Mouse (Mus musculus) liver, postnatal 0 days (tissue): ENCODE measurements at regions not wholly inside any gene's neighbourhood (a gene's known extent, or its start where the extent isn't known, plus 50 kb on each side); places are given as distances from the start of the nearest gene placed in this dataset.

ENCODE experiments used
- ATAC-seq: fragments of 200-750 bp; cut with Nextera tagmentation; 2 replicates; pipeline ENCODE4 v1.8.0; 2017; ENCODE audit warnings: mild to moderate bottlenecking, moderate library complexity
- DNase-seq: peaks from one replicate; pipeline ENCODE4 v3.0.0-alpha.2; 2016
- H3K27ac ChIP-seq: fragments of 300-500 bp; sonication (generic); 2 replicates; pipeline ENCODE4 v1.5.1; 2014; ENCODE audit warnings: antibody characterized with exemption, moderate library complexity, mild to moderate bottlenecking, low read depth
- H3K27me3 ChIP-seq: fragments of 300-500 bp; sonication (generic); 2 replicates; pipeline ENCODE4 v1.6.1; 2014; ENCODE audit warnings: low read length, control low read depth, mixed read lengths; ENCODE audit not compliant: insufficient read depth
- H3K36me3 ChIP-seq: fragments of 300-500 bp; sonication (generic); replicated peaks from 2 replicates; pipeline ENCODE4 v1.6.1; 2014; ENCODE audit warnings: mild to moderate bottlenecking, control low read depth, low read length, moderate library complexity, mixed read lengths; ENCODE audit not compliant: insufficient read depth
- H3K4me1 ChIP-seq: fragments of 300-500 bp; sonication (generic); 2 replicates; pipeline ENCODE4 v1.6.1; 2014; ENCODE audit warnings: antibody characterized with exemption, mild to moderate bottlenecking, control low read depth; ENCODE audit not compliant: insufficient read depth
- H3K4me2 ChIP-seq: fragments of 300-500 bp; sonication (generic); 2 replicates; pipeline ENCODE4 v1.6.1; 2014; ENCODE audit warnings: low read depth, mild to moderate bottlenecking, low read length, moderate library complexity, mixed read lengths
- H3K4me3 ChIP-seq: fragments of 300-500 bp; sonication (generic); 2 replicates; pipeline ENCODE4 v1.5.1; 2014; ENCODE audit warnings: low read depth, low read length
- H3K9ac ChIP-seq: fragments of 300-500 bp; sonication (generic); replicated peaks from 2 replicates; pipeline ENCODE4 v1.6.1; 2014; ENCODE audit warnings: mild to moderate bottlenecking, moderate library complexity
- H3K9me3 ChIP-seq: fragments of 300-500 bp; sonication (generic); 2 replicates; pipeline ENCODE4 v1.6.1; 2016; ENCODE audit warnings: mild to moderate bottlenecking, control low read depth, low read length, mixed read lengths
- CTCF ChIP-seq: sonication (generic); IDR thresholded peaks from 2 replicates; pipeline ENCODE4 v1.5.1; 2016; ENCODE audit warnings: antibody characterized with exemption, low read depth
- EP300 ChIP-seq: IDR thresholded peaks from 2 replicates; pipeline ENCODE4 v1.6.1; 2016; ENCODE audit warnings: antibody characterized with exemption, low read depth, mild to moderate bottlenecking
- WGBS: fragments of 180-500 bp; shearing (Covaris S2); extraction: QIAGEN DNeasy Blood & Tissue Kit; methylation state at CpG from one replicate; pipeline ENCODE4 v1.1.7; 2014; ENCODE audit not compliant: insufficient replicate concordance; 5-methylcytosine and 5-hydroxymethylcytosine counted together

DNA sequence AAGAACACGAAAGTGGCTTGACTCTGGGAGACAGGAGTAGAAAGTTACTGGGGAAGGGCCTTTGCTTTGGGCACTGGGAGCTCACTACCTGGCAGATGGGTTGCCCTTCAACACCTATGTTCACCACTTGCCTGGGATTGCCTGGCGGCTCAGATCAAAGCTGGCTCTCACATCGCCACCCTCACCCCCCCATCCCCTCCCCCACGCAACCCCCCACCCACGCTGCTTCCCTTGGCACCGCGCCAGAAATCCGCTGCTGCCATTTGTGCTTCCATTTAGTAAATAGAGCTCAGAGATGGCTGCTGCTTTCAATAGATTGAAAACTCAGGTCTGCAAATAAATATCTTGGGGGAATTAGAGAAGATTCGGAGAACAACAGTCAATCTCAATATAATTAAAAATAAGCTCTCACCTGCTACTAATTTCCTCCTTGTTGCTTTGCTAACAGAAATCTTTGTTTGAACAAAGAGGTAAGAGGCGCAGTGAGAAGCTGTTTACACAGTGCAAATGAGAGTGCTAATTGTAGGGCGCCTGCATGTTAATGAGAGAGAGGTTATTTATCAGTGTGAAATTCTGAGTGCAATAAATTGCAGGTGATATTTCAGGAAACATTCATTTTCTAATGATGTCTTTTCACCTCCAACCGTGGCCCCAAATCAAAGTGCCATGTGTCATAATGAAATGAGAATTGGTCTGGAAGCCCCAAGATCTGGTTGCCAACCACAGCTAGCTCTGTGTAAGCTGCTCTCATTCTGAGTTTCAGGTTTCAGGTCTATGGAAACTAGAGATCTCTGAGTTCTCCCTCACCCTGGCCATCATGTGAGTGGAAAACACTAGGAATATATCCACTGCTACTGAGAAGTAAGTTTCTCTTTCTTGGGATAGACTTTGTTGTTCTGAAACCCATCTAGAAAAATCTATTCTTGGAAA is 198.3 kb upstream of the Nr4a3 start:
- H3K27me3 ChIP-seq = no peaks in the 10 kb centered on the region
- H3K4me2 ChIP-seq = no peak overlapping the region
- no peaks in the 10 kb centered on the region for H3K9me3 ChIP-seq
- H3K36me3 ChIP-seq = no peaks in the 10 kb centered on the region
- DNase-seq (no peak), ATAC-seq (no peak)
- TF ChIP-seq EP300 (no peak), CTCF (no peak)
- no peak overlapping the region for H3K9ac ChIP-seq
- H3K27ac ChIP-seq = no peak overlapping the region
- no peaks in the 10 kb centered on the region for H3K4me1 ChIP-seq
- no peak overlapping the region for H3K4me3 ChIP-seq
- 51% methylated on average over 12 of the region's 12 CpGs for WGBS

DNA sequence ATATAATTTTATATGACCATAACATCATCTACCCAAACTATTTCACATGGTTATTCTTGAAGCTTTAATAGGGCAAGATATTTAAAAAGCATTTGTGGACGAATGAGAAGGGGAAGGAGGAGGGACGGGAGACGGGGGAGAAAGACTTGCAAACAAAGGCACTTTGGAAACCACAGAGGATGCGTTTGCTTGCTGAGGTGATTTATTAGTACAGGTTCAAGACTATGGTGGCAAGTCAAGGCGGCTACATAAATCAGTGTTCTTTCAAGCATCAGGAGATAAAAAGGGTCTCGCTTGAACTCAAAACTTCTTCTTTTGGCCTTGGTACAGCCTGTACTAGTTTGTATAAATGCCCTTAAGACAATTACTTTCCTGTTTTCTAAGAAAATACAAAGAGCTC is 183.8 kb upstream of the Nr4a3 start:
- no peaks in the 10 kb centered on the region for H3K4me1 ChIP-seq
- H3K9ac ChIP-seq = no peak overlapping the region
- H3K4me3 ChIP-seq = no peak overlapping the region
- H3K27ac ChIP-seq = no peak overlapping the region
- no peaks in the 10 kb centered on the region for H3K9me3 ChIP-seq
- no peak for TF ChIP-seq EP300
- no peak for TF ChIP-seq CTCF
- no peak overlapping the region for H3K4me2 ChIP-seq
- no peaks in the 10 kb centered on the region for H3K27me3 ChIP-seq
- ATAC-seq (no peak), DNase-seq (no peak)
- H3K36me3 ChIP-seq = no peaks in the 10 kb centered on the region
- 36% methylated on average over 6 of the region's 6 CpGs for WGBS

DNA sequence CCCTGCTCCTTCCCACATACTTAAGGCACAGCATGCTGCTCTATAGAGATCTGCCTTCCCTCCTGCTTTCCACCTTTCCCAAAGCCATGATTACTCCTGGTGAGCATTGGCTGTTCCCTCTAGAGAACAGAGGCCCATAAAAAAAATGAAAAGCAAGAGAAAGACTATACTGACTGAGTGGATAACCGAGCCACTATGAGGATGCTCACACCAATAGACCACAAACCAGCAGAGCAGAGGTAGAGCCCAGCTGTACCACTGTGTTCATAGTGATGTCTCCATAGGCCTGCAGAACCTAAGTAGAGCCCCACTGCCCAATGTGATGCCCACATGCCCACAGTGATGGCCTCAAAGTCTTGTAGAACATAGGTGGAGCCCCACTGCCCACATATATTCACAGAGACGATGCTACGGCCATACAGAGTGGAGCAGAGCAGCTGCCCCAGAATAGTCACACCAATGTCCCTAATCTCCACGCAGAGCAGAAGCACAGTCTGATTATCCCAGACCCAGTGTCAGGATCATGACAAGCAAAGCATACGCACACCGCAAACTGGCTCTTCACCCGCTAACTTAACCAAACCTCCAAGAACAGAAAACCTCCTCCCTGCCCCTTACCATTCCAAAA is 174.8 kb upstream of the Nr4a3 start:
- WGBS = 84% methylated on average over 7 of the region's 7 CpGs
- ATAC-seq (no peak), DNase-seq (no peak)
- no peak for TF ChIP-seq EP300
- no peak for TF ChIP-seq CTCF
- no peaks in the 10 kb centered on the region for H3K4me1 ChIP-seq
- no peak overlapping the region for H3K4me3 ChIP-seq
- no peaks in the 10 kb centered on the region for H3K27me3 ChIP-seq
- no peak overlapping the region for H3K27ac ChIP-seq
- H3K9me3 ChIP-seq = no peaks in the 10 kb centered on the region
- no peaks in the 10 kb centered on the region for H3K36me3 ChIP-seq
- no peak overlapping the region for H3K4me2 ChIP-seq
- no peak overlapping the region for H3K9ac ChIP-seq

DNA sequence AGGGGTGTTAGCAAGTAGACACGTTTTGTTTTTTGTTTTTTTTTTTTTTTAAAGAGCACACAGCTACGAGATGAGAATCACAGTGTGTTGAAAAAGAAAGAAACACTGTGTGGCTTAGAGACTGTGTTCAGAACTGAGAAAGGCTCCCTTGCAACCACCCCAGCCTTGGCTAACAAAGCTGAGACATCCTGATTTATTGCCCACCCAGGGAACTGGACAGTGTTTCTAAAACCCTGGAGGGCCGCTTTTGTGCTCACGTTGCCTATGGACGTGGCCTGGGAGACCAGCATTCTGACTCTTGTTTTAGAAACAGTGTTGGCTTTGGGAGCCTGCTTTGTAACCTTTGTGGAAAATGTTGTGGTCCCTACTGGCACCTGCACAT is 174.3 kb upstream of the Nr4a3 start:
- no peaks in the 10 kb centered on the region for H3K4me1 ChIP-seq
- DNase-seq (no peak), ATAC-seq (no peak)
- no peak overlapping the region for H3K9ac ChIP-seq
- H3K9me3 ChIP-seq = no peaks in the 10 kb centered on the region
- TF ChIP-seq EP300 = no peak
- TF ChIP-seq CTCF = no peak
- WGBS = 65% methylated on average over 5 of the region's 5 CpGs
- no peaks in the 10 kb centered on the region for H3K36me3 ChIP-seq
- no peak overlapping the region for H3K4me2 ChIP-seq
- no peak overlapping the region for H3K4me3 ChIP-seq
- no peaks in the 10 kb centered on the region for H3K27me3 ChIP-seq
- no peak overlapping the region for H3K27ac ChIP-seq

DNA sequence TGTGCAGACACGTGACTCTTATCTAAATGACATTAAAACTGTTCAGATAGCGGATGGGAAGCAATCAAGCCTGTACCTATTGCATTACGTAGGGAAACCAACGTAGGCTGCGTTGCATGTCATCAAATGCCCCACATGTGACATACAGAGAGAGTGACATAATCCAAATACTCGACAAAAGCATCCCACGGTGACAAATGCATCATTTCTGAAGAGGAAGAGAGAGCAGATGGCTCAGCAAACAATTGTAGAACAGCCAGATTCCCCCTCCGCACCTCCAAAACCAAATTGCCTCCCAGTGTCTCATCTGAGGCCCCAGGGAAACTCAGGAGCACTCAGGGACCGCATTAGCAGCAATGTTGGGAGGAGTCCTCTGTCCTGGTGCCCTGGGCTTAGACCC is 163.4 kb upstream of the Nr4a3 start:
- Histone ChIP-seq H3K36me3 (no peaks in the 10 kb centered on the region), H3K27ac (no peak overlapping the region), H3K9ac (no peak overlapping the region), H3K4me1 (no peaks in the 10 kb centered on the region), H3K27me3 (no peaks in the 10 kb centered on the region), H3K9me3 (no peaks in the 10 kb centered on the region), H3K4me2 (no peak overlapping the region), H3K4me3 (no peak overlapping the region)
- TF ChIP-seq CTCF (no peak), EP300 (no peak)
- no peak for ATAC-seq
- no peak for DNase-seq
- WGBS = 63% methylated on average over 9 of the region's 9 CpGs

DNA sequence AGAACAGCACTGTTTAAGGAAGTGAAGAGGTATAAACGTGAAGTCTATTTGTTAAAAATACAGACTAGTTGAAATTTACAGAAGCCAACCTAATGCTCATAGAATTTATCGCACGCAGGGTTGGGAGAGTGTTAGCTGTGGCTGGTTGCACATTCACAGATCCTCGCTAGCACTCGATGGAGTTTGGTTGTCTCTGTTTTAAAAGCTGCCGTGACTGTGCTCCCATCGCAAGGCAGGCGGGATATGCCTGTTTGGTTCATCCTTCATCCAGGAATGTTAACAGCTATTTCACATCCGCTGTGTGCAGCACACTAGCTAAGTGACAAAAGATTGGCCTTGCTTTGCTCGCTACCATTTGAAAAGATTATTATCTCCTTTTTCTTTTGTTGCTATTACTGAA is 162.9 kb upstream of the Nr4a3 start:
- Histone ChIP-seq H3K9me3 (no peaks in the 10 kb centered on the region), H3K4me3 (no peak overlapping the region), H3K27me3 (no peaks in the 10 kb centered on the region), H3K4me1 (no peaks in the 10 kb centered on the region), H3K9ac (no peak overlapping the region), H3K4me2 (no peak overlapping the region), H3K27ac (no peak overlapping the region), H3K36me3 (no peaks in the 10 kb centered on the region)
- no peak for TF ChIP-seq EP300
- no peak for TF ChIP-seq CTCF
- DNase-seq (no peak), ATAC-seq (no peak)
- 75% methylated on average over 10 of the region's 10 CpGs for whole genome bisulfite sequencing
